30 mouse cellular contexts compared by ENCODE assay signal in the genomic region with DNA sequence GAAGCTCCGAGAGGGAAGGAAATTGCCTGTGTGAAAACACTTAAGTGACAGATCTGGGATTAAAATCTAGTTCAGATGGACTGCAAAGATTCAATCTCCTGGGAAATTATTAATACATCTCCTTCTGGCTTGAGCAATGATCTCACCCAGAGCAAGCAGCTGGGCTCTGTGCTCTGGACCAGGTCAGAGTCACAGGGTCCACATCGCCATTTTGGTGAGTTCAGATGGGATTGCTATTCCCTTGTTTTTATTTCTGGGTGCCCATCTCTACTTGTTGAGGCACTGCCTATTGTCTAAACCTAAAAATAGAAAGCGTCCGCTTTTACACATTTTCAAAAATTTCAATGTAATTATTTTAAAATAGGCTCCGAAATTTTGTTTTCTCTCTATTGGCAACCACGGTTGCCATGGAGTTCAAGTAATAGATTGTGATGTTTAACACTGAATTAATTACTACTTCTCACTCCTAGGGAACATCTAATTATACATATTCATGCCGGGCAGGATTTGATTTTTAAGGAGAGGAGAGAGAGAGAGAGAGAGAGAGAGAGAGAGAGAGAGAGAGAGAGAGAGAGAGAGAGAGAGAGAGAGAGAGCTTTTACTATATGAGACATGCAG.
DNase-seq lines count a peak whose midpoint lies in the region; ATAC-seq and TF ChIP-seq lines count a peak whose summit lies in the region.
"Had no signal": no experiment of that assay in that cellular context is flagged by ENCODE, and none has a peak within 500 bp of the region (broad histone marks: within the 10 kb centered on the region; RNA-seq: fewer than 3 reads in every experiment).

No protein-coding gene starts in this region.

- no peak overlapping the region for H3K4me2 ChIP-seq in forebrain, embryonic 13.5 days
- H3K4me2 ChIP-seq in forebrain, postnatal 0 days (ENCODE audit: low read depth) = peak overlapping the region; percentile 8; the same call in 1 of the 2 replicates
- H3K4me2 ChIP-seq in hindbrain, embryonic 13.5 days = no peak overlapping the region
- H3K4me2 ChIP-seq: embryonic facial prominence, embryonic 15.5 days; heart, embryonic 12.5 days; hindbrain, embryonic 15.5 days; limb, embryonic 13.5 days; liver, embryonic 11.5 days; lung, embryonic 15.5 days; midbrain, embryonic 12.5 days; neural tube, embryonic 13.5 days; stomach, embryonic 15.5 days had no signal

- H3K4me3 ChIP-seq in forebrain, embryonic 13.5 days = no peak overlapping the region
- no peak overlapping the region for H3K4me3 ChIP-seq in forebrain, embryonic 10.5 days
- no peak overlapping the region for H3K4me3 ChIP-seq in forebrain, postnatal 0 days (ENCODE audit: low read depth, low read length)
- H3K4me3 ChIP-seq in hindbrain, embryonic 13.5 days = no peak overlapping the region
- H3K4me3 ChIP-seq: embryonic facial prominence, embryonic 10.5 days; embryonic facial prominence, embryonic 15.5 days; heart, adult 2 months; heart, embryonic 12.5 days; hindbrain, embryonic 15.5 days; limb, embryonic 13.5 days; lung, embryonic 15.5 days; midbrain, embryonic 12.5 days; myocyte; neural tube, embryonic 13.5 days; stomach, embryonic 15.5 days had no signal

- WGBS in forebrain, embryonic 13.5 days = 66% methylated on average over 7 of the region's 7 CpGs
- 90% methylated on average over 7 of the region's 7 CpGs for WGBS in forebrain, embryonic 10.5 days
- WGBS in forebrain, postnatal 0 days = 26% methylated on average over 7 of the region's 7 CpGs
- 81% methylated on average over 7 of the region's 7 CpGs for WGBS in hindbrain, embryonic 13.5 days

- no peak for DNase-seq in forebrain, embryonic 10.5 days (ENCODE audit: extremely low spot score, low spot score)
- peak; percentile 12 to 37 for DNase-seq in left cerebral cortex, postnatal 25 days (ENCODE audit: low spot score in 2 of 2)
- DNase-seq in left cerebral cortex, postnatal 10 days (ENCODE audit: extremely low spot score in 1 of 2, low spot score in 2 of 2) = no peak
- peak; percentile 70 for DNase-seq in forebrain, postnatal 0 days
- no peak for DNase-seq in heart, postnatal 14 days
- DNase-seq: adrenal gland, postnatal 10 days; cerebellum, adult 18-20 months; cerebellum, postnatal 14 days; heart, adult 2 months; kidney, adult 11 months; kidney, postnatal 14 days; lung, postnatal 36 days; right cerebral cortex, postnatal 25 days; thymus, adult 18-20 months; thymus, postnatal 25 days had no signal

- no peak overlapping the region for H3K27ac ChIP-seq in forebrain, embryonic 13.5 days
- H3K27ac ChIP-seq in forebrain, embryonic 10.5 days = no peak overlapping the region
- peak overlapping the region; percentile 72 for H3K27ac ChIP-seq in forebrain, postnatal 0 days (ENCODE audit: low read depth, low read length)
- no peak overlapping the region for H3K27ac ChIP-seq in hindbrain, embryonic 13.5 days
- H3K27ac ChIP-seq: embryonic facial prominence, embryonic 10.5 days; embryonic facial prominence, embryonic 15.5 days; heart, adult 2 months; hindbrain, embryonic 15.5 days; limb, embryonic 13.5 days; lung, embryonic 15.5 days; midbrain, embryonic 12.5 days; neural tube, embryonic 13.5 days; stomach, embryonic 15.5 days had no signal

- no peaks in the 10 kb centered on the region for H3K36me3 ChIP-seq in forebrain, embryonic 13.5 days (ENCODE audit: poor library complexity, severe bottlenecking)
- no peaks in the 10 kb centered on the region for H3K36me3 ChIP-seq in forebrain, embryonic 10.5 days (replicated peaks)
- no peaks in the 10 kb centered on the region for H3K36me3 ChIP-seq in forebrain, postnatal 0 days (ENCODE audit: insufficient read depth)
- H3K36me3 ChIP-seq in hindbrain, embryonic 13.5 days = no peaks in the 10 kb centered on the region
- H3K36me3 ChIP-seq: embryonic facial prominence, embryonic 10.5 days; embryonic facial prominence, embryonic 15.5 days; G1E; heart, embryonic 12.5 days; hindbrain, embryonic 15.5 days; limb, embryonic 13.5 days; lung, embryonic 15.5 days; midbrain, embryonic 12.5 days; neural tube, embryonic 13.5 days; stomach, embryonic 15.5 days had no signal

- intact Hi-C loops in left cerebral cortex, postnatal 25 days (cut with DNase I) = no loop called here
- intact Hi-C loops in left cerebral cortex, postnatal 10 days (cut with DNase I) = no loop called here
- intact Hi-C loops in heart, postnatal 14 days (cut with DNase I) = no loop called here

- no peak for TF ChIP-seq CTCF in forebrain, postnatal 0 days (IDR thresholded peaks at IDR 0.05; ENCODE audit: low read depth)

- H3K9ac ChIP-seq in forebrain, embryonic 13.5 days = no peak overlapping the region
- no peak overlapping the region for H3K9ac ChIP-seq in forebrain, postnatal 0 days
- H3K9ac ChIP-seq in hindbrain, embryonic 13.5 days = no peak overlapping the region
- H3K9ac ChIP-seq: embryonic facial prominence, embryonic 15.5 days; heart, embryonic 12.5 days; hindbrain, embryonic 15.5 days; limb, embryonic 13.5 days; lung, embryonic 15.5 days; midbrain, embryonic 12.5 days; neural tube, embryonic 13.5 days; stomach, embryonic 15.5 days had no signal

- ATAC-seq in forebrain, embryonic 13.5 days = peak; percentile 81
- peak; percentile 94 for ATAC-seq in forebrain, postnatal 0 days
- ATAC-seq in hindbrain, embryonic 13.5 days (ENCODE audit: low FRiP score) = no peak
- ATAC-seq: inflammation-experienced regulatory T-cells, adult 6 months had no signal

- no peaks in the 10 kb centered on the region for H3K9me3 ChIP-seq in forebrain, embryonic 13.5 days (replicated peaks)
- no peaks in the 10 kb centered on the region for H3K9me3 ChIP-seq in forebrain, embryonic 10.5 days
- H3K9me3 ChIP-seq in forebrain, postnatal 0 days (ENCODE audit: low read length) = no peaks in the 10 kb centered on the region
- H3K9me3 ChIP-seq in hindbrain, embryonic 13.5 days = no peaks in the 10 kb centered on the region
- H3K9me3 ChIP-seq: embryonic facial prominence, embryonic 10.5 days; embryonic facial prominence, embryonic 15.5 days; heart, embryonic 12.5 days; hindbrain, embryonic 15.5 days; limb, embryonic 13.5 days; lung, embryonic 15.5 days; midbrain, embryonic 12.5 days; neural tube, embryonic 13.5 days; stomach, embryonic 15.5 days had no signal

- 0 out of 2 replicates have a peak, but pooled peaks cover 8% of the 10 kb centered on the region for H3K4me1 ChIP-seq in forebrain, embryonic 13.5 days
- no peaks in the 10 kb centered on the region for H3K4me1 ChIP-seq in forebrain, embryonic 10.5 days
- peaks cover 22% of the 10 kb centered on the region for H3K4me1 ChIP-seq in forebrain, postnatal 0 days (ENCODE audit: insufficient read depth)
- H3K4me1 ChIP-seq in hindbrain, embryonic 13.5 days (replicated peaks) = 0 out of 2 replicates have a peak, but pooled peaks cover 4% of the 10 kb centered on the region
- H3K4me1 ChIP-seq: embryonic facial prominence, embryonic 10.5 days; embryonic facial prominence, embryonic 15.5 days; heart, embryonic 12.5 days; hindbrain, embryonic 15.5 days; limb, embryonic 13.5 days; lung, embryonic 15.5 days; midbrain, embryonic 12.5 days; neural tube, embryonic 13.5 days; stomach, embryonic 15.5 days had no signal

- H3K27me3 ChIP-seq in forebrain, embryonic 13.5 days = no peaks in the 10 kb centered on the region
- no peaks in the 10 kb centered on the region for H3K27me3 ChIP-seq in forebrain, embryonic 10.5 days (ENCODE audit: poor library complexity, severe bottlenecking)
- H3K27me3 ChIP-seq in forebrain, postnatal 0 days (ENCODE audit: insufficient read depth, low read length) = no peaks in the 10 kb centered on the region
- no peaks in the 10 kb centered on the region for H3K27me3 ChIP-seq in hindbrain, embryonic 13.5 days
- H3K27me3 ChIP-seq: embryonic facial prominence, embryonic 15.5 days; heart, embryonic 12.5 days; hindbrain, embryonic 15.5 days; limb, embryonic 13.5 days; lung, embryonic 15.5 days; midbrain, embryonic 12.5 days; neural tube, embryonic 13.5 days; stomach, embryonic 15.5 days had no signal

Comparison
In these comparisons a context has a peak if more than half of its experiments do, and no peak if none do; other contexts are left out.
1. DNase-seq: peak in left cerebral cortex, postnatal 25 days (2 of 2) and forebrain, postnatal 0 days (single experiment); none in forebrain, embryonic 10.5 days (single experiment), left cerebral cortex, postnatal 10 days (0 of 2) and heart, postnatal 14 days (0 of 2).